Comparison of ENCODE assay signal across 8 mouse cellular contexts in the genomic region with DNA sequence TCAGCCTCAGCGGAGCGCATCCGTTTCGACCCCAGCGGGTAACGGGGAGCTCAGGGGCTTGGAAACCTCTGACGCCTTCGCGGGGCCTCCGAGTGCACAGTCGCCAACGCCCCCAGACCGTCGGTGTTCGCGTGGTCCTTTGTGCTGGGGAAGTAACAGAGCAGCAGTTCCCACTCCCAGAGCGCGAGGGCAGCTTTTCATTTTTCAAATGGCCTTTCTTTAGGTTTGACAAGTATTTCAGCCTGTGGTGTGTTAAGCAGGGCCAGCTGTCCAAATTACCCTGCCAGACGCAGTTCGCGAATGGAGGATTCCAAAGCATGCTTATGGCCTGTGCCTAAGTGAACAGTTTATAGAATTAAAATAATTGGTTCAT. TPM values are rescaled to one million over a fixed set of nuclear protein-coding genes. Genes with fewer than 3 reads are reported as not detected.
DNase-seq lines count a peak whose midpoint lies in the region; ATAC-seq and TF ChIP-seq lines count a peak whose summit lies in the region.

No protein-coding gene starts in this region.

- TF ChIP-seq POLR2A in bone marrow, adult 2 months (IDR thresholded peaks at IDR 0.05; ENCODE audit: borderline replicate concordance, control insufficient read depth, low read depth, low read length) = no peak

- WGBS in kidney, embryonic 16.5 days = under 1% methylated on average over 21 of the region's 21 CpGs
- 2% methylated on average over 21 of the region's 21 CpGs for WGBS in bone marrow, adult 2 months
- WGBS in hindbrain, embryonic 12.5 days = under 1% methylated on average over 21 of the region's 21 CpGs
- under 1% methylated on average over 21 of the region's 21 CpGs for WGBS in midbrain, embryonic 13.5 days

- peak; percentile 90; the same call in 1 of the 2 replicates for ATAC-seq in kidney, embryonic 16.5 days (ENCODE audit: low FRiP score, low TSS enrichment)
- ATAC-seq in hindbrain, embryonic 12.5 days (ENCODE audit: low FRiP score) = peak; percentile 93
- peak; percentile 94 for ATAC-seq in midbrain, embryonic 13.5 days

- DNase-seq in kidney, postnatal 14 days = no peak
- no peak for DNase-seq in urinary bladder, adult 2 months (ENCODE audit: low spot score)
- no peak for DNase-seq in adrenal gland, adult 8-10 months
- DNase-seq in frontal cortex, adult 2 months (ENCODE audit: extremely low spot score in 1 of 2, low spot score in 1 of 2) = no peak

- peak overlapping the region; percentile 95 for H3K27ac ChIP-seq in kidney, embryonic 16.5 days (ENCODE audit: low read length)
- H3K27ac ChIP-seq in bone marrow, adult 2 months (ENCODE audit: control insufficient read depth, insufficient read depth, low read depth, low read length, poor library complexity) = peak overlapping the region; percentile 100
- peak overlapping the region; percentile 99 for H3K27ac ChIP-seq in hindbrain, embryonic 12.5 days
- peak overlapping the region; percentile 99 for H3K27ac ChIP-seq in midbrain, embryonic 13.5 days

- H3K9me3 ChIP-seq in kidney, embryonic 16.5 days (ENCODE audit: low read length) = no peaks in the 10 kb centered on the region
- no peaks in the 10 kb centered on the region for H3K9me3 ChIP-seq in hindbrain, embryonic 12.5 days (replicated peaks)
- no peaks in the 10 kb centered on the region for H3K9me3 ChIP-seq in midbrain, embryonic 13.5 days

- H3K4me3 ChIP-seq in kidney, embryonic 16.5 days (ENCODE audit: low read length) = peak overlapping the region; percentile 93
- peak overlapping the region; percentile 75 for H3K4me3 ChIP-seq in bone marrow, adult 2 months (replicated peaks; ENCODE audit: control insufficient read depth, low read depth, low read length)
- peak overlapping the region; percentile 93 for H3K4me3 ChIP-seq in hindbrain, embryonic 12.5 days
- H3K4me3 ChIP-seq in midbrain, embryonic 13.5 days (replicated peaks) = peak overlapping the region; percentile 95

- H3K36me3 ChIP-seq in kidney, embryonic 16.5 days (ENCODE audit: insufficient read depth, low read length) = no peaks in the 10 kb centered on the region
- H3K36me3 ChIP-seq in hindbrain, embryonic 12.5 days = no peaks in the 10 kb centered on the region
- H3K36me3 ChIP-seq in midbrain, embryonic 13.5 days = no peaks in the 10 kb centered on the region

- H3K4me1 ChIP-seq in kidney, embryonic 16.5 days (ENCODE audit: insufficient read depth, low read length) = peaks cover 23% of the 10 kb centered on the region
- H3K4me1 ChIP-seq in bone marrow, adult 2 months (ENCODE audit: control insufficient read depth, insufficient read depth, low read length) = peaks cover 2% of the 10 kb centered on the region; the same call in 1 of the 2 replicates
- H3K4me1 ChIP-seq in hindbrain, embryonic 12.5 days = peaks cover 21% of the 10 kb centered on the region
- peaks cover 29% of the 10 kb centered on the region for H3K4me1 ChIP-seq in midbrain, embryonic 13.5 days (replicated peaks)

- H3K27me3 ChIP-seq in kidney, embryonic 16.5 days (ENCODE audit: insufficient read depth, low read length) = no peaks in the 10 kb centered on the region
- no peaks in the 10 kb centered on the region for H3K27me3 ChIP-seq in hindbrain, embryonic 12.5 days
- H3K27me3 ChIP-seq in midbrain, embryonic 13.5 days = no peaks in the 10 kb centered on the region

- TF ChIP-seq CTCF in bone marrow, adult 2 months (IDR thresholded peaks at IDR 0.05; ENCODE audit: control insufficient read depth, insufficient read depth, low read length) = no peak; the same call in 1 of the 2 replicates

- H3K4me2 ChIP-seq in kidney, embryonic 16.5 days (replicated peaks; ENCODE audit: low read depth, low read length) = peak overlapping the region; percentile 76
- peak overlapping the region; percentile 64 for H3K4me2 ChIP-seq in hindbrain, embryonic 12.5 days (replicated peaks)
- peak overlapping the region; percentile 77 for H3K4me2 ChIP-seq in midbrain, embryonic 13.5 days (replicated peaks)

- peak overlapping the region; percentile 90 for H3K9ac ChIP-seq in kidney, embryonic 16.5 days (replicated peaks; ENCODE audit: low read length)
- peak overlapping the region; percentile 96 for H3K9ac ChIP-seq in hindbrain, embryonic 12.5 days
- peak overlapping the region; percentile 92 for H3K9ac ChIP-seq in midbrain, embryonic 13.5 days (replicated peaks)

RNA-seq across cellular contexts. Expression of gene Rap1b, which starts 0.4 kb away (rescaled TPM):
- 166 and 185 TPM in 2 replicates for polyA plus RNA-seq in kidney, embryonic 16.5 days (2015; fragmentation: Nextera tagmentation; extraction: Ambion mirVana)
- polyA plus RNA-seq in bone marrow, adult 2 months (2011; ENCODE audit: insufficient read depth, insufficient read length, low replicate concordance, missing spikeins) = 119 and 178 TPM in 2 replicates
- polyA plus RNA-seq in hindbrain, embryonic 12.5 days (2016; fragmentation: Nextera tagmentation; extraction: Ambion mirVana) = 148 and 155 TPM in 2 replicates
- polyA plus RNA-seq in midbrain, embryonic 13.5 days (2015; fragmentation: Nextera tagmentation; extraction: Ambion mirVana) = 140 and 146 TPM in 2 replicates
- 114 TPM in 2 replicates for polyA plus RNA-seq in urinary bladder, adult 2 months (2012; rRNA removed)
- total RNA-seq in adrenal gland, adult 8-10 months (2022) = 100 to 1,000 TPM; 111 to 128 (median 116) TPM
- polyA plus RNA-seq in frontal cortex, adult 2 months (2012; rRNA removed) = 68.3 and 70.7 TPM in 2 replicates

RNA-seq across cellular contexts. Expression of gene Nup107, which starts 53.7 kb away (rescaled TPM):
- polyA plus RNA-seq in kidney, embryonic 16.5 days (2015; fragmentation: Nextera tagmentation; extraction: Ambion mirVana) = 64.8 and 69.0 TPM in 2 replicates
- 22.8 and 31.1 TPM in 2 replicates for polyA plus RNA-seq in bone marrow, adult 2 months (2011; ENCODE audit: insufficient read depth, insufficient read length, low replicate concordance, missing spikeins)
- 69.4 and 69.7 TPM in 2 replicates for polyA plus RNA-seq in hindbrain, embryonic 12.5 days (2016; fragmentation: Nextera tagmentation; extraction: Ambion mirVana)
- 44.9 and 45.1 TPM in 2 replicates for polyA plus RNA-seq in midbrain, embryonic 13.5 days (2015; fragmentation: Nextera tagmentation; extraction: Ambion mirVana)
- polyA plus RNA-seq in urinary bladder, adult 2 months (2012; rRNA removed) = 14.1 and 17.5 TPM in 2 replicates
- total RNA-seq in adrenal gland, adult 8-10 months (2022) = 10 to 100 TPM; 13.3 to 21.0 (median 15.6) TPM
- polyA plus RNA-seq in frontal cortex, adult 2 months (2012; rRNA removed) = 16.0 and 17.8 TPM in 2 replicates
